Mouse (Mus musculus): ENCODE results near the gene Atp1a2. TPM values are rescaled to one million over a fixed set of nuclear protein-coding genes. Genes with fewer than 3 reads are reported as not detected.

Atp1a2 gene
- polyA plus RNA-seq, 1 experiment from 2014 or later: 74.3 TPM

GRCm38 (mm10) chr1:172323298-172323697 is 25.4 kb upstream of the Atp1a2 start:
- no peak overlapping the region for H3K4me2 ChIP-seq
- no peaks in the 10 kb centered on the region for H3K27me3 ChIP-seq
- no peak overlapping the region for H3K9ac ChIP-seq
- H3K36me3 ChIP-seq: no peaks in the 10 kb centered on the region
- no peak overlapping the region for H3K4me3 ChIP-seq
- 19% methylated on average over 5 of the region's 5 CpGs for WGBS
- H3K4me1 ChIP-seq (replicated peaks): peaks cover 29% of the 10 kb centered on the region
- no peaks in the 10 kb centered on the region for H3K9me3 ChIP-seq
- H3K27ac ChIP-seq (replicated peaks): no peak overlapping the region
- ATAC-seq (ENCODE audit: low FRiP score, low read depth): no peak

GRCm38 (mm10) chr1:172322725-172323124 is 24.9 kb upstream of the Atp1a2 start:
- peaks cover 33% of the 10 kb centered on the region for H3K4me1 ChIP-seq (replicated peaks)
- no peaks in the 10 kb centered on the region for H3K36me3 ChIP-seq
- ATAC-seq (ENCODE audit: low FRiP score, low read depth): no peak
- no peak overlapping the region for H3K9ac ChIP-seq
- no peak overlapping the region for H3K4me2 ChIP-seq
- H3K9me3 ChIP-seq: no peaks in the 10 kb centered on the region
- no peak overlapping the region for H3K4me3 ChIP-seq
- no peaks in the 10 kb centered on the region for H3K27me3 ChIP-seq
- WGBS: 62% methylated on average over 13 of the region's 13 CpGs
- H3K27ac ChIP-seq (replicated peaks): no peak overlapping the region

GRCm38 (mm10) chr1:172319921-172320411 is 22.1 kb upstream of the Atp1a2 start:
- WGBS: 16% methylated on average over 5 of the region's 5 CpGs
- H3K27ac ChIP-seq (replicated peaks): peak overlapping the region; percentile 36; the same call in 1 of the 2 replicates
- peaks cover 25% of the 10 kb centered on the region for H3K4me1 ChIP-seq (replicated peaks)

GRCm38 (mm10) chr1:172319346-172319745 is 21.5 kb upstream of the Atp1a2 start:
- Histone ChIP-seq H3K4me1 (replicated peaks) (peaks cover 26% of the 10 kb centered on the region), H3K4me2 (no peak overlapping the region), H3K9me3 (no peaks in the 10 kb centered on the region), H3K27ac (replicated peaks) (peak overlapping the region; percentile 11; the same call in 1 of the 2 replicates), H3K36me3 (no peaks in the 10 kb centered on the region), H3K9ac (no peak overlapping the region), H3K27me3 (no peaks in the 10 kb centered on the region), H3K4me3 (no peak overlapping the region)
- ATAC-seq (ENCODE audit: low FRiP score, low read depth): no peak
- 65% methylated on average over 7 of the region's 7 CpGs for WGBS

More at GRCm38 (mm10) chr1:172319921-172320411, 22.1 kb upstream of the Atp1a2 start:
- H3K36me3 ChIP-seq: no peaks in the 10 kb centered on the region
- no peak overlapping the region for H3K4me2 ChIP-seq
- no peak overlapping the region for H3K9ac ChIP-seq
- H3K4me3 ChIP-seq: no peak overlapping the region
- no peaks in the 10 kb centered on the region for H3K27me3 ChIP-seq
- peak; percentile 16; the same call in 1 of the 2 replicates for ATAC-seq (ENCODE audit: low FRiP score, low read depth)
- no peaks in the 10 kb centered on the region for H3K9me3 ChIP-seq

GRCm38 (mm10) chr1:172318424-172319035 is 20.7 kb upstream of the Atp1a2 start:
- H3K27ac ChIP-seq (replicated peaks): no peak overlapping the region
- 65% methylated on average over 19 of the region's 19 CpGs for WGBS
- H3K4me1 ChIP-seq (replicated peaks): peaks cover 29% of the 10 kb centered on the region
- H3K27me3 ChIP-seq: no peaks in the 10 kb centered on the region
- H3K4me2 ChIP-seq: no peak overlapping the region; the same call in 1 of the 2 replicates
- no peaks in the 10 kb centered on the region for H3K9me3 ChIP-seq
- ATAC-seq (ENCODE audit: low FRiP score, low read depth): no peak
- H3K36me3 ChIP-seq: no peaks in the 10 kb centered on the region
- H3K4me3 ChIP-seq: no peak overlapping the region
- H3K9ac ChIP-seq: no peak overlapping the region

- Histone ChIP-seq H3K4me1 (replicated peaks) (peaks cover 35% of the 10 kb centered on the region), H3K4me2 (no peak overlapping the region), H3K4me3 (no peak overlapping the region), H3K27me3 (no peaks in the 10 kb centered on the region), H3K9me3 (no peaks in the 10 kb centered on the region), H3K9ac (no peak overlapping the region), H3K27ac (replicated peaks) (no peak overlapping the region), H3K36me3 (no peaks in the 10 kb centered on the region)
- no peak for ATAC-seq (ENCODE audit: low FRiP score, low read depth)
- 39% methylated on average over 15 of the region's 15 CpGs for WGBS
Observed at GRCm38 (mm10) chr1:172317946-172318345, 20.1 kb upstream of the Atp1a2 start.

GRCm38 (mm10) chr1:172317431-172317830 is 19.6 kb upstream of the Atp1a2 start:
- Histone ChIP-seq H3K27me3 (no peaks in the 10 kb centered on the region), H3K4me3 (no peak overlapping the region), H3K9ac (no peak overlapping the region), H3K4me1 (replicated peaks) (peaks cover 38% of the 10 kb centered on the region), H3K4me2 (no peak overlapping the region), H3K27ac (replicated peaks) (no peak overlapping the region), H3K36me3 (no peaks in the 10 kb centered on the region), H3K9me3 (no peaks in the 10 kb centered on the region)
- ATAC-seq (ENCODE audit: low FRiP score, low read depth): no peak
- 59% methylated on average over 18 of the region's 18 CpGs for WGBS

- Histone ChIP-seq H3K4me2 (peak overlapping the region; percentile 14; the same call in 1 of the 2 replicates), H3K27ac (replicated peaks) (peak overlapping the region; percentile 53; the same call in 1 of the 2 replicates), H3K36me3 (no peaks in the 10 kb centered on the region), H3K27me3 (no peaks in the 10 kb centered on the region), H3K4me1 (replicated peaks) (peaks cover 46% of the 10 kb centered on the region), H3K4me3 (no peak overlapping the region), H3K9ac (peak overlapping the region; percentile 13; the same call in 1 of the 2 replicates), H3K9me3 (no peaks in the 10 kb centered on the region)
- WGBS: 35% methylated on average over 3 of the region's 3 CpGs
- ATAC-seq (ENCODE audit: low FRiP score, low read depth): no peak
Observed at GRCm38 (mm10) chr1:172314911-172315310, 17.0 kb upstream of the Atp1a2 start.

GRCm38 (mm10) chr1:172313613-172314411 is 15.9 kb upstream of the Atp1a2 start:
- ATAC-seq (ENCODE audit: low FRiP score, low read depth): no peak
- H3K4me3 ChIP-seq: peak overlapping the region; percentile 52; the same call in 1 of the 2 replicates

GRCm38 (mm10) chr1:172312768-172313561 is 15.1 kb upstream of the Atp1a2 start:
- Histone ChIP-seq H3K9ac (peak overlapping the region; percentile 46), H3K4me1 (replicated peaks) (peaks cover 44% of the 10 kb centered on the region), H3K4me2 (peak overlapping the region; percentile 64), H3K27me3 (no peaks in the 10 kb centered on the region), H3K4me3 (peak overlapping the region; percentile 52), H3K36me3 (no peaks in the 10 kb centered on the region), H3K27ac (replicated peaks) (0 out of 2 replicates have a peak overlapping the region, but pooled peaks have one; percentile 21), H3K9me3 (no peaks in the 10 kb centered on the region)
- WGBS: 5% methylated on average over 16 of the region's 16 CpGs
- peak; percentile 4 for ATAC-seq (ENCODE audit: low FRiP score, low read depth)

More at GRCm38 (mm10) chr1:172313613-172314411, 15.9 kb upstream of the Atp1a2 start:
- no peaks in the 10 kb centered on the region for H3K27me3 ChIP-seq
- WGBS: 57% methylated on average over 10 of the region's 10 CpGs
- H3K4me1 ChIP-seq (replicated peaks): peaks cover 49% of the 10 kb centered on the region
- no peaks in the 10 kb centered on the region for H3K36me3 ChIP-seq
- H3K4me2 ChIP-seq: peak overlapping the region; percentile 64
- no peak overlapping the region for H3K9ac ChIP-seq
- H3K27ac ChIP-seq (replicated peaks): no peak overlapping the region
- H3K9me3 ChIP-seq: no peaks in the 10 kb centered on the region

- H3K4me3 ChIP-seq: peak overlapping the region; percentile 52
- no peaks in the 10 kb centered on the region for H3K36me3 ChIP-seq
- peak overlapping the region; percentile 64 for H3K4me2 ChIP-seq
- H3K9ac ChIP-seq: peak overlapping the region; percentile 46
- H3K9me3 ChIP-seq: no peaks in the 10 kb centered on the region
- peak overlapping the region; percentile 72 for H3K27ac ChIP-seq (replicated peaks)
- H3K27me3 ChIP-seq: no peaks in the 10 kb centered on the region
- peaks cover 43% of the 10 kb centered on the region for H3K4me1 ChIP-seq (replicated peaks)
- WGBS: under 1% methylated on average over 42 of the region's 55 CpGs
- ATAC-seq (ENCODE audit: low FRiP score, low read depth): peak; percentile 71
Observed at GRCm38 (mm10) chr1:172311921-172312767, 14.3 kb upstream of the Atp1a2 start.
